7 mouse cellular contexts compared by ENCODE assay signal in genomic region chr14:34311021-34311631, GRCm38 (mm10). TPM values are rescaled to one million over a fixed set of nuclear protein-coding genes. Genes with fewer than 3 reads are reported as not detected.
DNase-seq lines count a peak whose midpoint lies in the region; ATAC-seq lines count a peak whose summit lies in the region.

No protein-coding gene starts in this region.

- H3K27ac ChIP-seq in hindbrain, embryonic 15.5 days (replicated peaks) = peak overlapping the region; percentile 94
- H3K27ac ChIP-seq in limb, embryonic 10.5 days = peak overlapping the region; percentile 98
- peak overlapping the region; percentile 99 for H3K27ac ChIP-seq in midbrain, embryonic 10.5 days (replicated peaks)

- 0% methylated on average over 47 of the region's 47 CpGs for WGBS in hindbrain, embryonic 15.5 days
- under 1% methylated on average over 47 of the region's 47 CpGs for WGBS in limb, embryonic 10.5 days
- WGBS in midbrain, embryonic 10.5 days = under 1% methylated on average over 47 of the region's 47 CpGs

- no peaks in the 10 kb centered on the region for H3K36me3 ChIP-seq in hindbrain, embryonic 15.5 days
- H3K36me3 ChIP-seq in limb, embryonic 10.5 days = peaks cover 7% of the 10 kb centered on the region
- H3K36me3 ChIP-seq in midbrain, embryonic 10.5 days = peaks cover 6% of the 10 kb centered on the region

- peak overlapping the region; percentile 88 for H3K4me2 ChIP-seq in hindbrain, embryonic 15.5 days

- DNase-seq in ZHBTc4 (ENCODE audit: low read depth, low spot score) = peak; percentile 58
- DNase-seq in cerebellum, adult 9-11 months = peak; percentile 77
- DNase-seq in gastrocnemius, adult 18-20 months (ENCODE audit: low spot score) = peak; percentile 51
- DNase-seq in limb, embryonic 10.5 days (ENCODE audit: low spot score) = peak; percentile 70
- DNase-seq in midbrain, embryonic 10.5 days (ENCODE audit: low spot score) = no peak
- DNase-seq in right cerebral cortex, postnatal 4 days = peak; percentile 47

- ATAC-seq in hindbrain, embryonic 15.5 days (ENCODE audit: low FRiP score, low read depth) = peak; percentile 21

- H3K27me3 ChIP-seq in hindbrain, embryonic 15.5 days = no peaks in the 10 kb centered on the region
- no peaks in the 10 kb centered on the region for H3K27me3 ChIP-seq in limb, embryonic 10.5 days (ENCODE audit: low read depth, poor library complexity, severe bottlenecking)
- H3K27me3 ChIP-seq in midbrain, embryonic 10.5 days (ENCODE audit: low read depth, poor library complexity, severe bottlenecking) = no peaks in the 10 kb centered on the region

- H3K9ac ChIP-seq in hindbrain, embryonic 15.5 days = peak overlapping the region; percentile 91

- peak overlapping the region; percentile 99 for H3K4me3 ChIP-seq in hindbrain, embryonic 15.5 days
- H3K4me3 ChIP-seq in limb, embryonic 10.5 days = peak overlapping the region; percentile 91
- peak overlapping the region; percentile 95 for H3K4me3 ChIP-seq in midbrain, embryonic 10.5 days

- H3K9me3 ChIP-seq in hindbrain, embryonic 15.5 days = no peaks in the 10 kb centered on the region
- no peaks in the 10 kb centered on the region for H3K9me3 ChIP-seq in limb, embryonic 10.5 days (replicated peaks)
- H3K9me3 ChIP-seq in midbrain, embryonic 10.5 days (replicated peaks) = no peaks in the 10 kb centered on the region

- H3K4me1 ChIP-seq in hindbrain, embryonic 15.5 days (replicated peaks) = peaks cover 43% of the 10 kb centered on the region
- H3K4me1 ChIP-seq in limb, embryonic 10.5 days = peaks cover 18% of the 10 kb centered on the region
- H3K4me1 ChIP-seq in midbrain, embryonic 10.5 days = peaks cover 37% of the 10 kb centered on the region

RNA-seq across cellular contexts. Expression of gene Glud1, which starts 0.6 kb away (rescaled TPM):
- 100 to 1,000 TPM; 117 to 119 TPM for total RNA-seq in gastrocnemius, adult 18-20 months (2021)
- 114 and 116 TPM in 2 replicates for polyA plus RNA-seq in hindbrain, embryonic 15.5 days (2015; fragmentation: Nextera tagmentation; extraction: Ambion mirVana)
- polyA plus RNA-seq in limb, embryonic 10.5 days (2016; fragmentation: Nextera tagmentation; extraction: Ambion mirVana) = 67.6 and 74.6 TPM in 2 replicates
- polyA plus RNA-seq in midbrain, embryonic 10.5 days (2016; fragmentation: Nextera tagmentation; extraction: Ambion mirVana) = 75.5 and 79.6 TPM in 2 replicates

RNA-seq across cellular contexts. Expression of gene Shld2, which starts 0.8 kb away (rescaled TPM):
- total RNA-seq in gastrocnemius, adult 18-20 months (2021) = 10 to 100 TPM; 10.0 to 12.9 TPM
- polyA plus RNA-seq in hindbrain, embryonic 15.5 days (2015; fragmentation: Nextera tagmentation; extraction: Ambion mirVana) = 5.9 and 7.1 TPM in 2 replicates
- polyA plus RNA-seq in limb, embryonic 10.5 days (2016; fragmentation: Nextera tagmentation; extraction: Ambion mirVana) = 9.6 and 10.0 TPM in 2 replicates
- 6.6 and 7.1 TPM in 2 replicates for polyA plus RNA-seq in midbrain, embryonic 10.5 days (2016; fragmentation: Nextera tagmentation; extraction: Ambion mirVana)

RNA-seq across cellular contexts. Expression of gene Fam25c, which starts 44.1 kb away (rescaled TPM):
- total RNA-seq in gastrocnemius, adult 18-20 months (2021) = not detected
- not detected in 2 replicates for polyA plus RNA-seq in hindbrain, embryonic 15.5 days (2015; fragmentation: Nextera tagmentation; extraction: Ambion mirVana)
- polyA plus RNA-seq in limb, embryonic 10.5 days (2016; fragmentation: Nextera tagmentation; extraction: Ambion mirVana) = not detected in 2 replicates
- not detected in 2 replicates for polyA plus RNA-seq in midbrain, embryonic 10.5 days (2016; fragmentation: Nextera tagmentation; extraction: Ambion mirVana)
